In the genomic region with DNA sequence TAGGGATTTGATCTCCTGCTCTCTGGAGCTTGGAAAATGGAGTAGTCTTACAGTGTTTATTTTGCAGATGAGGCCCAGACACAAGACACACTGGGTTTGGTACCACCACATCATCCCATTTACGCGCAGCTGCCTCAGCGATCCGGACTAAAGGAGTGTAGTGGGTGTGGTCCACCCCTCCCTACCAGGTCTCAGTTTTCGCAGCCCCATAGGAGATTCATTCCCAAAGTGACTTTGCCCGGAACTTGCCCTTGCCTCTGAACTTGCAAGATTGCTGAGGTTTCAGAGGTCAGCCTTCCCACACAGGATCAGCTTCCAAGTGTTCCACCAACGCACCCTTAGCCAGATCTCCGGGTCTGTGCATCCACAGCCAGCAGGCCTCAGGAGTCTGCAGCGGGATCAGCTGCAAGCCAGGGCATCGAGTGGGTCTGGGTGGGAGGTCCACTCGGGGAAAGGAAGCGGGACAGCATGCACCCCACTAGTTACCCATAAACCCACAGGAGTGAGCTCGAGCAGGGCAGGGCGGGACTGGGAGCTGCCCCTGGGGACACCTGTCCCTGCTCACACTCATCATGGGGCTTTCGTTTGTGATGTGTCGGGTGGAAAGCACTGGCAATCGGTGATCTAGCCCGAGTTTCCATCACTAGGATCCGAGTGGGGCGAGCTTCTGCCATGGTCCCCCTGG, we compare ENCODE assay signal across 10 mouse cellular contexts. TPM values are rescaled to one million over a fixed set of nuclear protein-coding genes. Genes with fewer than 3 reads are reported as not detected.
DNase-seq lines count a peak whose midpoint lies in the region; ATAC-seq and TF ChIP-seq lines count a peak whose summit lies in the region.
"Had no signal": no experiment of that assay in that cellular context is flagged by ENCODE, and none has a peak within 500 bp of the region (broad histone marks: within the 10 kb centered on the region; RNA-seq: fewer than 3 reads in every experiment).

No protein-coding gene starts in this region.

- H3K4me2 ChIP-seq in forebrain, postnatal 0 days (ENCODE audit: low read depth) = peak overlapping the region; percentile 35
- H3K4me2 ChIP-seq in liver, embryonic 13.5 days = no peak overlapping the region

- intact Hi-C loops in left cerebral cortex, postnatal 4 days (cut with DNase I) = no loop called here

- H3K27me3 ChIP-seq in forebrain, postnatal 0 days (ENCODE audit: insufficient read depth, low read length) = peaks cover 17% of the 10 kb centered on the region; the same call in 1 of the 2 replicates
- peaks cover 40% of the 10 kb centered on the region for H3K27me3 ChIP-seq in liver, embryonic 13.5 days

- 22% methylated on average over 20 of the region's 20 CpGs for WGBS in forebrain, postnatal 0 days
- 55% methylated on average over 20 of the region's 20 CpGs for WGBS in liver, embryonic 13.5 days (ENCODE audit: insufficient replicate concordance)

- H3K9me3 ChIP-seq in forebrain, postnatal 0 days (ENCODE audit: low read length) = no peaks in the 10 kb centered on the region
- H3K9me3 ChIP-seq in liver, embryonic 13.5 days (replicated peaks) = no peaks in the 10 kb centered on the region

- H3K9ac ChIP-seq in forebrain, postnatal 0 days = no peak overlapping the region
- H3K9ac ChIP-seq in liver, embryonic 13.5 days = peak overlapping the region; percentile 1; the same call in 1 of the 2 replicates

- no peak overlapping the region for H3K27ac ChIP-seq in forebrain, postnatal 0 days (ENCODE audit: low read depth, low read length)
- H3K27ac ChIP-seq in liver, embryonic 13.5 days = no peak overlapping the region
- H3K27ac ChIP-seq: gastrocnemius, adult 2 months had no signal

- ATAC-seq in forebrain, postnatal 0 days = no peak
- no peak for ATAC-seq in liver, embryonic 13.5 days (ENCODE audit: low read depth)

- peak; percentile 21 for DNase-seq in retina, embryonic 14.5 days (ENCODE audit: low spot score)
- DNase-seq in retina, postnatal 1 day = no peak
- no peak for DNase-seq in forebrain, postnatal 0 days
- DNase-seq in liver, embryonic 13.5 days = no peak
- no peak for DNase-seq in left cerebral cortex, postnatal 4 days
- no peak for DNase-seq in gastrocnemius, postnatal 25 days
- no peak for DNase-seq in urinary bladder, adult 18-20 months (ENCODE audit: low spot score in 2 of 2)
- DNase-seq in lung, postnatal 4 days = no peak
- DNase-seq: cerebellum, adult 2 months; gastrocnemius, adult 2 months had no signal

- H3K4me3 ChIP-seq in forebrain, postnatal 0 days (ENCODE audit: low read depth, low read length) = no peak overlapping the region
- H3K4me3 ChIP-seq in liver, embryonic 13.5 days (replicated peaks) = no peak overlapping the region

- no peak for TF ChIP-seq CTCF in forebrain, postnatal 0 days (IDR thresholded peaks at IDR 0.05; ENCODE audit: low read depth)

- peaks cover 11% of the 10 kb centered on the region for H3K4me1 ChIP-seq in forebrain, postnatal 0 days (ENCODE audit: insufficient read depth)
- peaks cover 40% of the 10 kb centered on the region for H3K4me1 ChIP-seq in liver, embryonic 13.5 days (replicated peaks)

- H3K36me3 ChIP-seq in forebrain, postnatal 0 days (ENCODE audit: insufficient read depth) = no peaks in the 10 kb centered on the region
- no peaks in the 10 kb centered on the region for H3K36me3 ChIP-seq in liver, embryonic 13.5 days

RNA-seq across cellular contexts. Expression of gene Tha1, which starts 15.0 kb away (rescaled TPM):
- total RNA-seq in forebrain, postnatal 0 days (2014; rRNA removed) = 5.9 and 8.2 TPM in 2 replicates
- polyA plus RNA-seq in forebrain, postnatal 0 days (2015; fragmentation: Nextera tagmentation; extraction: Ambion mirVana) = 2.6 and 2.9 TPM in 2 replicates
- polyA plus RNA-seq in liver, embryonic 13.5 days (2015; fragmentation: Nextera tagmentation; extraction: Ambion mirVana) = 1.4 and 1.9 TPM in 2 replicates
- 1 to 10 TPM; 2.1 to 3.3 TPM for total RNA-seq in left cerebral cortex, postnatal 4 days (2021)
- total RNA-seq in gastrocnemius, postnatal 25 days (2021) = 1 to 10 TPM; 4.7 to 6.1 TPM

RNA-seq across cellular contexts. Expression of gene Tmem235, which starts 27.8 kb away (rescaled TPM):
- not detected in 2 replicates for total RNA-seq in forebrain, postnatal 0 days (2014; rRNA removed)
- polyA plus RNA-seq in forebrain, postnatal 0 days (2015; fragmentation: Nextera tagmentation; extraction: Ambion mirVana) = not detected in 2 replicates
- not detected in 2 replicates for polyA plus RNA-seq in liver, embryonic 13.5 days (2015; fragmentation: Nextera tagmentation; extraction: Ambion mirVana)
- total RNA-seq in left cerebral cortex, postnatal 4 days (2021) = not detected
- not detected for total RNA-seq in gastrocnemius, postnatal 25 days (2021)
- total RNA-seq: gastrocnemius, adult 2 months had no signal

RNA-seq across cellular contexts. Expression of gene Birc5, which starts 39.3 kb away (rescaled TPM):
- 5.7 and 6.2 TPM in 2 replicates for total RNA-seq in forebrain, postnatal 0 days (2014; rRNA removed)
- 24.9 and 31.4 TPM in 2 replicates for polyA plus RNA-seq in forebrain, postnatal 0 days (2015; fragmentation: Nextera tagmentation; extraction: Ambion mirVana)
- 407 and 437 TPM in 2 replicates for polyA plus RNA-seq in liver, embryonic 13.5 days (2015; fragmentation: Nextera tagmentation; extraction: Ambion mirVana)
- total RNA-seq in left cerebral cortex, postnatal 4 days (2021) = 1 to 10 TPM; 6.3 to 6.7 TPM
- under 1 TPM in 1 of 2 experiments, not detected in 1; 0.86 TPM for total RNA-seq in gastrocnemius, postnatal 25 days (2021)
- total RNA-seq: gastrocnemius, adult 2 months had no signal
